Mouse (Mus musculus) adrenal gland, adult 8-10 months (tissue): ENCODE measurements around the gene Gng12. TPM values are rescaled to one million over a fixed set of nuclear protein-coding genes. Genes with fewer than 3 reads are reported as not detected.

ENCODE experiments used
- DNase-seq: peaks from one replicate; pipeline ENCODE4 v3.0.0; 2022
- total RNA-seq, 4 experiments: library from RNA; stranded (reverse); gene quantifications; 2 replicates each; pipeline ENCODE4 v1.2.4; 2022

The Gng12 gene
- total RNA-seq, 4 experiments from 2014 or later = 53.7 to 69.5 (median 59.3) TPM

- DNase-seq = no peak
These were observed 20.8 kb downstream of the Gng12 start for GRCm38 (mm10) chr6:66917032-66917431.

GRCm38 (mm10) chr6:66920786-66921185, 24.6 kb downstream of the Gng12 start:
- no peak for DNase-seq

DNA sequence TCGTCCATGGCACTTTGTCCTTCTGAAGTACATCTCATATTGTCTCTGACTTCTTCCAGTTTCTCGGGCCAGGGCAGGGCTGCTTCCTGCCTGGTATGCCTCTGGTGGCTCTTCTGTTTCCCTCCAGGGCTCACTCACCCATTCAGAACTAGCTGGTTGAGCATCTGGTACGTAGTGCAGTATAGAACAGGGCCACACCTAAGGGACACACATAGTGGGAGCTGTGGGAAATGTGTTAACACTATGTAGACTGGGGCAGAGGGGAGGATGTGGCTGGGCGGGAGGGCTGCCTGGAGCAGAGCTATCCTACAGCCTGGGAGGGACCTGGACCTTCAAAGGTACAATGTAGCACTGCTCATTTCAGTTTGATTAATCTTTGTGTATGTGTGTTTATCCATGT, 25.6 kb downstream of the Gng12 start:
- DNase-seq = no peak

DNA sequence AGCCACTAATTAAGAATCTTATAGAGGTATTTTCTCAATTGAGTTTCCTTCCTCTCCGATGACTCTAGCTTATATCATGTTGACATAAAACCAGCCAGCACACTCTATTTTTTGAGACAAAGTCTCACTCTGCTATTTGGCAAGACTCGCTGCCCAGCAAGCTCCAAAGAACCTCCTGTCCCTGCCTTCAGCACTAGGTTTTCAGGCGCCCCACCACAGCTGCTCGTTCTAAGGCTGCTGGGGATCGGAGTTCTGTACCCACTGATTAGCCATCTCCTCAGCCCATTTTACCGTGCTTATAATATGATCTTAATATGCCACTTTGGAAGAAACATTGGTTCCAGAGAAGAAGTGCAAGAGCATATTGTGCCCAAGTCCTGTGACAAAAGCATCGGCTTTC, 26.3 kb downstream of the Gng12 start:
- no peak for DNase-seq

GRCm38 (mm10) chr6:66923851-66924250, 27.7 kb downstream of the Gng12 start:
- no peak for DNase-seq

DNA sequence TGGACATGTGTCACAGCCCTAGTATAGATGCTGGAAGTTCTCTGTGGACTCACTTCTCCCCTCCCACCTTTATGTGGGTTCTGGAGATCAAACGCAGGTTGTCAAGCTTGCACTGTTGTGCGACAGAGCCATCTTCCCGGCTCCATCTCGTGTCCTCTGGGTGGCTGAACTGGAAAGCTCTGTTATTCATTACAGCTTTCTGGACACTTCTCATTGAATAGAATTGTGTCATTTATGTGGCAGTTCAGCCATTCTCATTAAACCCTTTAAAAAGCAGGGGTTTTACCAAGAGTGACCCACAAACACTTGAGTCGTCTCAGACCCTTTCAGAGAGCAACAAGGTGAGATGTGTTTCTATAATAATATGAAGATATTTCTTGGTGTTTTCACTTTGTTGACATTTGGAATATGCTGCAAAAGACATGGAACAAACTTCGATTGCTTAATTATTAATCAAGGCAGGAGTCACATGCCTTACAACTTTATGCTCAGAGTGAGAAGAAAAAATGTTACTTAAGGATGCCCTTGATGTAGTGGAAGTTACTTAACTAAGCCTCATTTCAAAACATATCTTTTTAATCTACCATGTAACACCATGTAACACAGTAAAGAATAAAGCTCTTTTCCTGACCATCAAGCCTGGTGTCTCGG, 28.2 kb downstream of the Gng12 start:
- DNase-seq = no peak

DNA sequence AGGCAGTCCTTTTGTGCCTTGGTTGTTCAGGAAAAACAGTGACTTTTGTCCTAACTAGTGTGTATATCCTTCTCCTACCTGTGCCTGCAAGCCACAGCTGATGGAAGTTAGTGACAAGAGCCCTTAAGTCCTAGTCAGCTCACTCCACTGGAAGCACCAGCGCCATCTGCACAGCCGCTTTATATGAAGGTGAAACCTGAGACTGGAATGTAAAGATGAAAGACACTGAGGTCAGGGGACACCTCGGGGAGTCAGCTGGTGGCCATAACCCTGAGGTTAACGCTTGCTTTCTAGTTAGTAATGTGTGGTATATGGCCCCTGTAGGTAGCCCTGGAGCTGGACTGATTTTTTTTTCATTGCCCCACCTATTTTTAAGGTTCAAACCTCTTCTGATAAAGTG, 30.1 kb downstream of the Gng12 start:
- DNase-seq = no peak

- no peak for DNase-seq
These were observed 32.9 kb downstream of the Gng12 start for GRCm38 (mm10) chr6:66928972-66929645.

- no peak for DNase-seq
These were observed 33.5 kb downstream of the Gng12 start for GRCm38 (mm10) chr6:66929694-66930093.

DNA sequence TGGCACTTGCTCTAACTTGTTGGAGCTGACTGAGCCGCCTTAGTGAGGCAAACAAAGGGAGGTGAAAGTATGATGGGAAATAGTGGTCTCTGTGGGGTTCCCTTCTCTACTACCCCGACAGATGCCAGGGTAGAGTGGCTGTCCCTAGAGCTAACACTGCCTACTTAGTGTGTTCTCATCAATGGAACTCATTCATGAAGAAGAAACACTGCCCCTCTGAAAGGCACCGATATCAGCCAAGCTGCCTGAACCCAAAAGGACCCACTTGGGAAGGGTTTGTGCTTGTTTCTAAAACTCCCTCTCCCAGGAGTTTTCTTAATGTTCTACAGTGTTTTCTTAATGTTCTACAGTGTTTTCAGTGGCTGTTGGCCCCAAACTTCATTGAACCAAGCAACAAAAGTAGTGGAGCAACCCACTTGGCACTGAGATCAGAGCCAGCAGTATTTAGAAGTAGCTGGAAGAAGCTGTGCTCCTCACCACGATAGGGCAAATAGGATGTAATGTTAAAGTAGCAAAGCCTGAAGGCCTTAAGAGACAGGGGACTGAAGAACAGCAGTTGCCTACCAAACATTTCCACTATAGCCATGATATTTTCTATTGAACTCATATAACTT, 36.1 kb downstream of the Gng12 start:
- no peak for DNase-seq

DNA sequence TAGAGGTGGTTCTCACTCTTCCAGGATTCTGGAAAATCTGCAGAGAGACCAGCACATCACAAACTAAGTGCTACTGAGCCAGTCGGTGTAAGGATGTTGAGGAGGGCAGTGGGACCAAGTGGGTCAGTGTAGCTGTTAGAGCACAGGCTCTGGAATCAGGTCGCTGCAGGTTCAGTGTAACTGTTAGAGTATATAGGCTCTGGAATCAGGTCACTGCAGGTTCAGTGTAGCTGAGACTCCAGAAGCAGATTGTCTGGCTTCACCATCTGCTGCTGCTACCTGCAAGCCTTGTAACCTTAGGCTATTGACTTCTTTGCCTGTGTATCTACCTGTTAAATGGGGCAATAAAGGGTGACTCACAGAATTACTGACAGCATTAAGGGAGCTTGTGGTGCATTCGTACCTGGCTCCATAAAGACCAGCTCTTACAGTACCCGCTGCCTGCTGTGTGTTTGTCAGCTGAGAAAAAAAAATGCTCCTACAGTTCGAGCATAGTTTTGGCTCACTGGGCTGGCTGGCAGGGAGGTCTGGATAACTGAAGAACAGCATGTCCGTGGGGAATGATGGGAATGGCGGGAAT, 44.5 kb downstream of the Gng12 start:
- DNase-seq = no peak

GRCm38 (mm10) chr6:66941792-66942191, 45.6 kb downstream of the Gng12 start:
- no peak for DNase-seq

DNA sequence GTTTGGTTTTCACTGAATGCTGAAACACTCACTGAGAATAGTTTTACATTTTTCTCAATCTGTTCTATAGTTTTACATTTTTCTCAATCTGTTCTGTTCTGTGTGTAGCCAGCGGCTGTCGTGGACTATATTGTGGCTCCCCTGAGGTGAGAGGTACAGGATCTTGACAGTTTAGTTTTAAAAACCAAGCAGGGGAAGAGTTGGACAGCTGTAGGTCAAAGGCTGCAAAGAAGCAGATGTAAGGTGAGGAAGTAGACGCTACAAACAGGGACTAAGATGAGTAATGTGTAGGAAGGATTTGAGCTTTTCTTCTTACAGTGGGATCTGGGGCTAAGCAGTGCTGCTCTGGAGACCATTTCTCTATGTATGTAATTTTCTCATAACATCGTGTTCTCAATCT, 46.6 kb downstream of the Gng12 start:
- DNase-seq = no peak

DNA sequence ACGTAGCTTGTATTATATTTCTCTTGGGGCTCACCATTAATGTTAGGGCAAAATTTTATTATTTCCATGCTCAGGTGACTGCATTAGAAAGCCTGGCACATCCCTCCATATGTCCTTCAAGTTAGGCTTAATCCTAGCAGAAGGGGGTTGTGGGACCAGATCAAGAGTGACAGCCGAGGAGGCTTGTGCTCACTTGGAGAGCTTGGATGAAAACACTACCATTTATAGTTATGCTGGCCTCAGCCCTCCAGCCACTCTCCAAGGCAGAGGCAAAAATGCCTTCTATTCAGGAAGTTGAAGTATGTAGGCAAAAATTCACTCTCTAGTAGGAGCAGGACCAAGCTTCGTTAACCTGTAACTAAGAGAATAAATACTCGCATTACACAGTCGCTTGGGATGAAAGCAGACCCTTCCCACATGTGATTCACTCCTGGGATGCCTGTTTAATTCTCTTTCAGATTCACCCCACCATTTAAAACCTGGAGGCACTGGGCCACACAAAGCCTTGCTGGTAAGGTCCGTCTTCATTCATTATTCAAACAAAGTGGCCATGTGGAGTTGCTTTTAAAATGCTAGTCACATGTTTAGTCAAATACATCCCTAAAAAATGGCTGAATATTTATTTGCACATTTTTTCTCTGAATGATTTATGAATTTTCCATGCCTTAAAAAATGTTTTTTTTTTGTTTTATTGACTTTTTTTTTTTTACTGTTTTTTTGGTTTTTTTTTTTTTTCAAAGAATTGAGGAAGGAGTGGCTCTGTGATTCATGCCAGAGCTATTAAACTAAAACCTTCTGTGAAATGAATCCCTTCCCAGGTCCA, 47.4 kb downstream of the Gng12 start:
- DNase-seq = no peak

GRCm38 (mm10) chr6:66944190-66945003, 48.2 kb downstream of the Gng12 start:
- DNase-seq = no peak

DNA sequence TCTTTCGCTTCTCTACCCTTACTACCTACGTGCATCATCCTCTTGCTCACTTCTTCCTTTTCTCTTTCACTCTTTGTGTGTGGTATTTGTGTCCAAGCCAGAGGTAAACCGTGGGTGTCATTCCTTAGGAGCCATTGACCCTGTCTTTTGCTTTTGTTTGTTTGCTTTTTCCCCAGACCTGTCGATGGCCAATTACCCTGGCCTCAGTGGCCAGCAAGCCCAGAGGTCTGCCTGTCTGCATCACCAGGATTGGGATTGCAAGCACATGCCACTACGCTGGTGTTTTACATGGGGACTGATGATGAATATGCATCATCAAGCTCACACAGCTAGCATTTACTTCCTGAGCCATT, 48.8 kb downstream of the Gng12 start:
- DNase-seq = no peak

- no peak for DNase-seq
These were observed 51.9 kb downstream of the Gng12 start for GRCm38 (mm10) chr6:66948111-66948510.

DNA sequence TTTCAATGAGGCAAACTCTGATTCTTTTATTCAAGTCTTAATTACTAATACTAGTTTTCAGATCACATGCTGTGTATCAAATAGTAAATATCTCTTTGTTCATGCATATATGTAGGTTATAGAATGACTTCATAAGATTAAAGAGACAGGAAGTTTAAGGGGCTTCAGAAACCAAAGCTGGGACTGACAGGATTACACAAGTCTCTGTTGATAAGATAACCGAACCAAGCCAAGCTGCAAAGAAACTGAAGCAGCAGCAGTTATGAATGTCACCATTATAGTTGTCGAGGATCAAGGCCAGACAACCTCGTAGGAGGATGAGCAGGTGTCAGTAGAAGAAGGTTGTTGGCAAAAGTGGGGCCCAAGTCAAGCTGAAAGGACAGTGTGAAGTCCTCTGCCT, 52.7 kb downstream of the Gng12 start:
- DNase-seq = no peak

DNA sequence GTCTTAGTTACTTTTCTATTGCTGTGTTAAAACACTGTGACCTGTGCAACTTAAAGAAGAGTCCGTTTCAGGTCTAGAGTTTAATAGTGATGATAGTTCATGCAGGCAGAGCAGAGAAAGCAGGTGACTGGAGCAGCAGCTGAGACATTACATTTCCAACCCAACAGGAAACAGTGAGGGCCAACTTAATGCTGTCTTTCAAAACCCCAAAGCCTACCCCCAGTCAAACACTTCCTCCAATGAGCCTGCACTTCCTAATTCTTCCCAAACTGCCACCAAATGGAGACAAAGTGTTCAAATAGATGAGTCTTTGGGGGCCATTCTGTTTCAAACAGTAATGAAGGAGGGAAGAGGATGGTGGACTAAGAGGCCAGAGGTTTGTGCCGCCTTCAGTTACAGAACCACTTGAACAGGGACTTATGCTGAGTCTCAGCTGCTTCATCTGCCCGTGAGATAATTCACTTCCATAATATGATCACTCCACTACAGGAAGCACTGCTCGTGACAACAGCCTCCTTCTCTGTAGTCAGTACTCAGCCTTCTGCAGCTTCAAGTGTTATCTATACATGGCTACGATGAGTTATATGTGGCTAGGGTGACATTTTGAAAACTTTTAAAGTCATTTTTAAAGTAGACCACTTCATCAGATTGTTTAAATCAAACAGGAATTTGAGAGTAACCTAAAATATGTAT, 55.7 kb downstream of the Gng12 start:
- no peak for DNase-seq

DNA sequence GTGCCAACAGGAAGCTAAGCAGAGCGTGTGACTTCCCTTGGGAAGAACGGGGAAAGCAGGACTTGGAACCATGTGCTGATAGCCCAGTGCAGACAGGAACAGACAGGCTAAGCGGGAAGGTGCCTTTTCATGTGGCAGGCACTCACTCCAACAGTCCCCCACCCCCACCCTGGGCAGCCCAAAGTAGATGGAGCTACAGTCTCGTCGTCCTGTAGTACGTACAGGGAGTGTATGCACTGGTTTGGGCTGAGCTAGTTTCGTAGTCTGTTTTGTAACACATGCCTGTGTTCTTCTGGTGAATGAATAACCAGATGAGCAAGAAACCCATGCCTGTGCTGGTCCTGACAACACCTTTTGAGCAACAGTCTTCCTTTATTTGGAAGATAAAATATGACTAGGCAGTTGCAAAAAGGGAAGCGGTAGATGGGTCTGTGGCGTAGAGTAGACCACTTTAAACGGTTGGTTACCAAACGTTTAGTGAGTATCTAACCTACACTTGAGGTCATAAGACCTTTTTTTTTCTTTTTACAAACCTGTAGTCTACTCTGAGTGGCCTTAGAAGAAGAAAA, 57.8 kb downstream of the Gng12 start:
- no peak for DNase-seq

DNA sequence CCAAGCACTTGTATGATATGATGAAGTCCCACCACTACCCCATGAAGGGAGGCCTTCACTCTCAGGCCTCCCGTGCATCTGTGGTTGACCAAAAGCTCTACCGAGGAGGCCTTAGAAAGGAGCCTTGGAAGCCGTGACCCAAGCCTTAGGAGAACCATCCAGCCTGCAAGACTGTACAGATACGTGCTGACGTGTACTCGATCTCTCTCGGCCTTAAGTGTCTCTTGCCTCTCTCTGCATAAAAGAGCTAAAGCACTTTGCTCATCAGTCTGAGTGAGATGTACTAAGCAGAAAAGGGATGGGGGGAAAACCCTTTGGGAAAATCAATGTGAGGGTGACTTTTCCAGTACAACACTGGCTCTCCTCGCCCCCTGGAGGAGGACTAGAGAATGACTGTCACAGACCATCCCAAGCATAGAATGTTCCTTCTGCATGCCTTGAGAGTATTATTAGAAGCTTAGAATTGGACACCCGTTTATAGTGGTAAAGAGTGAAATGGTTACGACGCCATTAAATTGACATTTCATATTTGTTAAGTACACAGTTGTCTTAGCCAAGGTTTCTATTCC, 59.0 kb downstream of the Gng12 start:
- DNase-seq = no peak
